In the genomic region with DNA sequence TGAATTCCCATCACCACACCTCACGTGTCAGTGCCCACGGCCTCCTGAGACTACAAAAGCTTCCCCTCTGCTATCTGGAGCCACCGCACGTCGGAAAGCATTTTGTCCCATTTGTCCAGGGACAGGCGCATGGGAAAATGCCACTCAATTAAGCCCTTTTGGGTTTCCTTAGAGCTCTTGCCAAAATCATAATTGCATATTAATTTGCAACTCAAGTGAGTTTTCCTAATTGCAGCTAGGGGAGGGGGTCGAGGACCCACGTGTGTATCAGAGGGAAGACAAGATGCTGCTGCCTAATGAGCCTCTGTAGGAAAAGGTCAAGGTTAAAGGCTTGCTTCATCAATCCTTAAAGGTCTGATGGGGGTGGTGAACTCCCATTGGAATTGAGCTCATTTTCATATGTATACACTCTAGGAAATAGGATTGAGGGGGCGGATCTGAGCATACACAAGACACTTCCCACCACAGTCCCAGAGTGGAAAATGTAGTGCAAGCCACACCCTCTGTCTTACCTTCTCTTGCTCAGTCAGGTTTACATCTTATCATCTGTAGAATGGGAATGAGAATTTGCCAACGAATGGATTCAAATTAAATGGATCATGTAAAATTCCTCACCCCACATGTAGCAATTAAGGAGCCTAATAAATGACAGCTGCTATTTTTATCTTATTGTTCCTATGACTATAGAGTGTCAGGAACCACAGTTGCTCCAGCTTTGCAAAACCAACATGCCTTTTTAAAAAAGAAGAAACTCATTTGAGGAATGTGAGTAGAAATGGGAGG, we compare ENCODE assay signal across 17 mouse cellular contexts.
DNase-seq lines count a peak whose midpoint lies in the region; ATAC-seq and TF ChIP-seq lines count a peak whose summit lies in the region.
"Had no signal": no experiment of that assay in that cellular context is flagged by ENCODE, and none has a peak within 500 bp of the region (broad histone marks: within the 10 kb centered on the region; RNA-seq: fewer than 3 reads in every experiment).

No protein-coding gene starts in this region.

- peak; percentile 22 to 29 for DNase-seq in cerebellum, postnatal 10 days
- DNase-seq in cerebellum, postnatal 36 days = no peak
- peak; percentile 78 for DNase-seq in ZHBTc4 (ENCODE audit: low read depth, low spot score)
- DNase-seq in forebrain, postnatal 0 days = no peak
- DNase-seq in heart, adult 2 months = no peak
- no peak for DNase-seq in thymus, postnatal 25 days
- no peak for DNase-seq in cerebellum, adult 18-20 months
- DNase-seq: adrenal gland, postnatal 14 days; cerebellum, adult 2 months; lung, adult 18-20 months; thymus, adult 18-20 months had no signal

- H3K4me2 ChIP-seq in forebrain, postnatal 0 days (ENCODE audit: low read depth) = no peak overlapping the region
- H3K4me2 ChIP-seq in midbrain, embryonic 16.5 days (ENCODE audit: low read length) = no peak overlapping the region
- H3K4me2 ChIP-seq: heart, embryonic 13.5 days; intestine, embryonic 15.5 days had no signal

- H3K36me3 ChIP-seq in forebrain, postnatal 0 days (ENCODE audit: insufficient read depth) = no peaks in the 10 kb centered on the region
- no peaks in the 10 kb centered on the region for H3K36me3 ChIP-seq in midbrain, embryonic 16.5 days (ENCODE audit: control insufficient read depth, insufficient read depth, low read length)
- no peaks in the 10 kb centered on the region for H3K36me3 ChIP-seq in heart, adult 2 months (ENCODE audit: control insufficient read depth, insufficient read depth, low read length)
- H3K36me3 ChIP-seq: heart, embryonic 13.5 days; intestine, embryonic 15.5 days; limb, embryonic 10.5 days had no signal

- WGBS in forebrain, postnatal 0 days = 15% methylated on average over 10 of the region's 10 CpGs
- WGBS in midbrain, embryonic 16.5 days = 30% methylated on average over 10 of the region's 10 CpGs
- 69% methylated on average over 10 of the region's 10 CpGs for WGBS in heart, adult 2 months

- no peak overlapping the region for H3K9ac ChIP-seq in forebrain, postnatal 0 days
- H3K9ac ChIP-seq in midbrain, embryonic 16.5 days (ENCODE audit: low read depth, low read length) = no peak overlapping the region
- H3K9ac ChIP-seq in heart, adult 2 months (ENCODE audit: low read depth, low read length) = no peak overlapping the region
- H3K9ac ChIP-seq: heart, embryonic 13.5 days; intestine, embryonic 15.5 days had no signal

- TF ChIP-seq EP300 in heart, adult 2 months (IDR thresholded peaks at IDR 0.05; ENCODE audit: insufficient read depth, low read depth, low read length) = no peak

- intact Hi-C loops in heart, adult 2 months (cut with DNase I) = no loop called here

- no peaks in the 10 kb centered on the region for H3K9me3 ChIP-seq in forebrain, postnatal 0 days (ENCODE audit: low read length)
- no peaks in the 10 kb centered on the region for H3K9me3 ChIP-seq in midbrain, embryonic 16.5 days (replicated peaks; ENCODE audit: control insufficient read depth, low read length, poor library complexity, severe bottlenecking)
- H3K9me3 ChIP-seq: heart, embryonic 13.5 days; intestine, embryonic 15.5 days; limb, embryonic 10.5 days had no signal

- H3K4me3 ChIP-seq in forebrain, postnatal 0 days (ENCODE audit: low read depth, low read length) = no peak overlapping the region
- H3K4me3 ChIP-seq in midbrain, embryonic 16.5 days (ENCODE audit: low read depth, low read length) = no peak overlapping the region
- H3K4me3 ChIP-seq in heart, adult 2 months = no peak overlapping the region
- H3K4me3 ChIP-seq: heart, embryonic 13.5 days; intestine, embryonic 15.5 days; layer of hippocampus, adult 2 months; limb, embryonic 10.5 days; myocyte had no signal

- H3K27ac ChIP-seq in forebrain, postnatal 0 days (ENCODE audit: low read depth, low read length) = no peak overlapping the region
- H3K27ac ChIP-seq in midbrain, embryonic 16.5 days (ENCODE audit: low read length) = no peak overlapping the region
- H3K27ac ChIP-seq in heart, adult 2 months = no peak overlapping the region
- H3K27ac ChIP-seq: heart, embryonic 13.5 days; intestine, embryonic 15.5 days; layer of hippocampus, adult 2 months; limb, embryonic 10.5 days had no signal

- peak; percentile 36; the same call in 1 of the 2 replicates for ATAC-seq in forebrain, postnatal 0 days
- peak; percentile 28; the same call in 1 of the 2 replicates for ATAC-seq in midbrain, embryonic 16.5 days
- ATAC-seq: intestine, embryonic 15.5 days had no signal

- no peaks in the 10 kb centered on the region for H3K27me3 ChIP-seq in forebrain, postnatal 0 days (ENCODE audit: insufficient read depth, low read length)
- H3K27me3 ChIP-seq in midbrain, embryonic 16.5 days (ENCODE audit: control insufficient read depth, insufficient read depth, low read depth, low read length) = no peaks in the 10 kb centered on the region; the same call in 1 of the 2 replicates
- H3K27me3 ChIP-seq in heart, adult 2 months (ENCODE audit: control insufficient read depth, insufficient read depth, low read length) = no peaks in the 10 kb centered on the region
- H3K27me3 ChIP-seq: heart, embryonic 13.5 days; intestine, embryonic 15.5 days had no signal

- H3K79me2 ChIP-seq in heart, adult 2 months (replicated peaks; ENCODE audit: control insufficient read depth, insufficient read depth, low read length) = no peaks in the 10 kb centered on the region

- TF ChIP-seq POLR2A in heart, adult 2 months (IDR thresholded peaks at IDR 0.05; ENCODE audit: insufficient read depth, low read depth, low read length) = no peak

- H3K4me1 ChIP-seq in forebrain, postnatal 0 days (ENCODE audit: insufficient read depth) = 0 out of 2 replicates have a peak, but pooled peaks cover 3% of the 10 kb centered on the region
- no peaks in the 10 kb centered on the region for H3K4me1 ChIP-seq in midbrain, embryonic 16.5 days (ENCODE audit: control insufficient read depth, insufficient read depth, low read length)
- H3K4me1 ChIP-seq in heart, adult 2 months (ENCODE audit: control insufficient read depth, insufficient read depth, low read length) = no peaks in the 10 kb centered on the region
- H3K4me1 ChIP-seq: heart, embryonic 13.5 days; intestine, embryonic 15.5 days; limb, embryonic 10.5 days had no signal

- no peak for TF ChIP-seq CTCF in forebrain, postnatal 0 days (IDR thresholded peaks at IDR 0.05; ENCODE audit: low read depth)
- TF ChIP-seq CTCF in heart, adult 2 months (IDR thresholded peaks at IDR 0.05) = no peak

Comparison
In these comparisons a context has a peak if more than half of its experiments do, and no peak if none do; other contexts are left out.
1. DNase-seq: peak in cerebellum, postnatal 10 days (2 of 2) and ZHBTc4 (single experiment); none in cerebellum, postnatal 36 days (0 of 2), forebrain, postnatal 0 days (single experiment), heart, adult 2 months (0 of 2), thymus, postnatal 25 days (single experiment) and cerebellum, adult 18-20 months (0 of 2).